Mouse (Mus musculus): ENCODE results near the gene Pycr2.

Pycr2 gene

DNA sequence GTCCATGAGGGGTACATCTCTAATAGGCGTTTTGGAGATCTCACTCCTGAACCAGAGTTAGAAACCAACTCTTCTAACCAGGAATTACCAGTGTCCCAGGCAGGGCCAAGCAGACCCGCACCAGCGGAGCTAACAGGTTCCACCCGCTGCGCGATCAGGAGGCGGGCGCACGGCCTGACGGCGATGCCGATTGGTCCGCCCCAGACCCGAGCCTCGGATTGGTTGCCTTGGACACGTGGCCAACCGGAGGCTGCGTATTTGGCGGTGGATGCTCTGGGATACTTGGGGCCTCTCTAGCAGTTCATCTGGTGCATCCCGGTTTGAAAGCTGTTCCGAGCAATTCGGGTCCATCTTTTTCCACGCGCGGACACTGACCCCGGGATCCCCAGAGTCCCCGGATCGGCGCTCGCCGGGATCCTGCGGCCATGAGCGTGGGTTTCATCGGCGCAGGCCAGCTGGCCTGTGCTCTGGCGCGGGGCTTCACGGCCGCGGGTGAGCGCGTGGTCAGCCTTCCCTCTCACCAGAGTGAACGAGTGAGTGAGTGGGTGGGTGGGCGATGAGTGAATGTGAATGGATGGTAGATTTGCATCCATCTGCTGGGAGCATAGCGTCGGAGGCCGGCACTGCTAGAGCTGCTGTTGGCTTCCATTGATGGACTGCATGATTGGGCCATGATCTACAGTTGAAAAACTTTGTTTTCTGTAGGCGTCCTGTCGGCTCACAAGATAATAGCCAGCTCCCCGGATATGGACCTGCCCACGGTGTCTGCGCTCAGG lies at the start of gene Pycr2:
Gene Pycr2 (plus strand): TSS at position 255 of the 776 bp plus-strand sequence.
- DNase-seq (ENCODE audit: low read depth, low spot score) = peak; percentile 97

DNA sequence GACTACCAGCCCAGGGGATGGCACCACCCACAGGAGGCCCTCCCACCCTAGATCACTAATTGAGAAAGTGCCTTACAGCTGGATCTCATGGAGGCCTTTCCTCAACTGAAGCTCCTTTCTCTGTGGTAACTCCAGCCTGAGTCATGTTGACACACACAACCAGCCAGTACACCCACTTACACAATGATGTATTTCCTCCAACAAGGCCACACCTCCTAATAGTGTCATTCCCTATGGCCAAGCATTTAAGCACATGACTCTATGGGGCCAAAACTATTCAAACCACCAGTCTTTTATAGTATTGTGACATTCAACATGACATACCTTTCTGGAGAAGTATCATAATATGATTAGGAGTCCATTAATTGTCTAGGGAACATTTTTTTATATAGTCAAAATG lies 45.3 kb upstream of the Pycr2 start:
- no peak for DNase-seq (ENCODE audit: low read depth, low spot score)

DNA sequence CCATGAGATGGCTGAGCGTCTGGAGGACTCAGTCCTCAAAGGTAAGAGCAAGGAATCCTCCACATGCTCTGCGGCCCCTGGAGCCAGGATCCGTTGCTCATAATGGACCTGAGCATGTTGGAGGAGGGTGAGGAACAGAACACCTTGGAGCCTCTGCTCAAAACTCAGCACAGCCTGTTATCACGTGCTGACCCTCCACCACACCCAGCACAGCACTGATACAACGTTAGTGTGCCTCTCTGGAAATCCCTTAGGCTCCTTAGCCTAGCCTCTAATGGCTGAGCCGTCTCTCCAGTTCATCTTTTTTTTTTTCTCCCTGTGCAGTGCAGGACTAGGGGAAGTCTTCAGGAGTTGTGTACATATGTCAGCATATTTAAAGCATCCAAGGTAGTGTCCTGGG lies 44.1 kb upstream of the Pycr2 start:
- DNase-seq (ENCODE audit: low read depth, low spot score) = no peak

DNA sequence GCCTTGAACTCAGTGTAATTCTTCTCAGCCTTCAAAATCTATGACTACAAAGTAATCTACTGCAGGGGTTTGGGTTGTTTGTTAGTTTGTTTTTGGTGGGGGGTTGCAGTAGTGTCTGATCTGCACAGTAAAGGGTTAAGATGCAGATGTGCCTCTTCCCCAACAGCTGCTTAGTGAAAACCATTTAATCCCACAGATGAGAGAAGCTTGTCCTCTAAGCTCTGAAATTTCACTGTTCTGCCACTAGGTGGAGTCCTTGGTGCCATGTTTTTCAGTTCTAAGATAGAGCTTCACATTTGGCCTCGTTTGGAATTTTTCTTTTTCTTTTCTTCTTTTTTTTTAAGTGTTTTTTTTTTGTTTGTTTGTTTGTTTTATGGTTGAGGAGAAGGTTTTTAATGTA lies 40.5 kb upstream of the Pycr2 start:
- DNase-seq (ENCODE audit: low read depth, low spot score) = peak; percentile 75

DNA sequence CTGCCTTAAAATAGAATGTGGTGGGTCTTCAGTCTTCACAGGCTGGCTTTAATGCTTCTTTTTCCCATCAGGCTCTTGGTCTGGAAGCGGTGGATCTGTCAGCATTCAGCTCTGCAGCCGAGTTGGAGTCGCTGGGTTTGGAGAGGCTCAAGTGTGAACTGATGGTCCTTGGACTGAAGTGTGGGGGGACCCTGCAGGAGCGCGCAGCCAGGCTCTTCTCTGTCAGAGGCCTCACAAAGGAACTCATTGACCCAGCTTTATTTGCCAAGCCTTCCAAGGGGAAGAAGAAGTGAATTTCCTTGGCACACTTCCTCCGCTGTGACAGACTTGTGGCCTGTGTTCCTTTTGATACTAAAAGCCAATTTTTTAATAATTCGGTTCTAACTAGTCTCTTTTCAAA lies 38.1 kb upstream of the Pycr2 start:
- no peak for DNase-seq (ENCODE audit: low read depth, low spot score)

DNA sequence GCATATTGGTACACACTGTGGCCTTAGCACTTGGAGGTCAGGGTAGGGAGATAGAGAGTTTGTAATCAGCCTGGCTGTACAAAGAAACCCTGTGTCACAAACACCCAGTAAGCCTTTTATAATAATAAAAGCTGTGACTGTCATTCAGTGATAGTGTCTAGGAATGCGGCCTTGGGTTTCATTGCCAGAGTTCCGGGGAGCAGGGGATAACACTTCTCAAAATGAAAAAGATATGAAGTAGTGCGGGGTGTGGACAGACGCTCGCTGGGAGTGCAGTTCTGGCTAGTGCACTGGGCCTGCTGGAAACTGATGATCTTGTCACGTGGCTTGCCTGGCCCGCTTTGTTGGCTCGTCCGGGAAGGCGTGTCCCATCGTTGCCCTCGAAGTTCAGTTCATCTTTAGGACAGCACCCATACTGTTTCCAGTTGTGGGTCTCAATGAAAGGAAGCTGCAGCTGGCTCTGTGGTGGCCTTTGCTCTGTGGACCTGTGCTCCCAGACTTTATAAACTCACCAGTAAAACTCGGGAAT lies 33.9 kb upstream of the Pycr2 start:
- no peak for DNase-seq (ENCODE audit: low read depth, low spot score)

DNA sequence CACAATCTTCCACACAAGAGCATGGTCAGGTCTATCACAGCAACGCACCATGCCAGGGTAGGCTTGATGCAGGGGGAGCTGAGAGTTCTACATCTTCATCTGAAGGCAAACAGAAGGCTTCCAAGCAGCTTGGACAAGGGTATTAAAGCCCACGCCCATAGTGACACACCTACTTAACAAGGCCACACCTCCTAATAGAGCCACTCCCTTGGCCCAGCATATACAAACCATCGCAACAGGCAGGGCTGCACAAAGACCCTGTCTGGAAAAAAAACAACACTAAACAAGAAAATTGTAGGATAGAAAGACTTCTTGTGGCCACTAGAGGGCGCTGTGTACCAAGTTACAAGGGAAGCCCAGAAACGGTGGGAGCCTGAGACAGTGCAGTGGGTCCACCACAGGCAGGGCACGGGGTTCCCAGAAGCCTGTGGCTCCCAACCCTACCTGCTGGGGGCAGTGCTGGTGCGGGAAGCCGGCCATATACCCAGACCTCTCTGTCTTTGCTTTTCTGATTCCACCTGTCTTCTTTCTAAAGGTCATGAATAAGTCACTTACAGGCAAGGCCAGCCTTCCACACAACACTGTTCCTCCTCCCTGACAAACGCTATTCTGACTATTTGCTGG lies 30.1 kb upstream of the Pycr2 start:
- peak; percentile 99 for DNase-seq (ENCODE audit: low read depth, low spot score)

DNA sequence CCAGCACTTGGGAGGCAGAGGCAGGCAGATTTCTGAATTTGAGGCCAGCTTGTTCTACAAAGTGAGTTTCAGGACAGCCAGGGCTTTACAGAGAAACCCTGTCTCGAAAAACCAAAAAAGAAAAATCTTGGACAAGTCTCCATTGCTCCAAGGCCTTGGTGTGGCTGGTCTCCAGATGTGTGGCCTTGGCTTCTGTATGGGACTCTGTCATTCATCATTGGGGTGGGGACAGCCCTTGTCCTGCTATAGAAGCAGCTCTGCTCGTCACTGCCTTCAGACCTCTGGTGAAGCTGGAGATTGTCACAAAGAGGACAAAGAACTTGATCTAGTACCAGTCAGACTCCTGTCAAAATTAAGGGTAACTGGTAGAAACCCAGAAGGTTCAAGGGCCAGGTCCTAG lies 29.5 kb upstream of the Pycr2 start:
- no peak for DNase-seq (ENCODE audit: low read depth, low spot score)

DNA sequence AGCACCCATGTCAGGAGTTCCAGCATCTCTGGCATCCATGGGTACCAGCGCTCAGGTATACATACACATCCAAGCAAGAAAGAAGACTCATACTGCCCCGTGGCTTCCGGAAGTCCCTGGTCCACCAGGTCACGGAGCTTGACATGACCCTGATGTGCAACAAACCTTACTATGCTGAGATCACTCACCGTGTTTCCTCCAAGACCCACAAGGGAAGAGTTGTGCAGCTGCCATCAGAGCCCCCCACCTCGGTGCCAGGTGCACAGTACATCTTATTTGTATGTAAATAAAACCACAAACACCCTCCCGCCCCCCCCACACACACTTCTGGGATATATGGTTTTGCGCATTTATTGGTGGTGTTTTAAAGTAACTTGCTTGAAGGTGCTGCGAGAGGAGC lies 29.0 kb upstream of the Pycr2 start:
- no peak for DNase-seq (ENCODE audit: low read depth, low spot score)

DNA sequence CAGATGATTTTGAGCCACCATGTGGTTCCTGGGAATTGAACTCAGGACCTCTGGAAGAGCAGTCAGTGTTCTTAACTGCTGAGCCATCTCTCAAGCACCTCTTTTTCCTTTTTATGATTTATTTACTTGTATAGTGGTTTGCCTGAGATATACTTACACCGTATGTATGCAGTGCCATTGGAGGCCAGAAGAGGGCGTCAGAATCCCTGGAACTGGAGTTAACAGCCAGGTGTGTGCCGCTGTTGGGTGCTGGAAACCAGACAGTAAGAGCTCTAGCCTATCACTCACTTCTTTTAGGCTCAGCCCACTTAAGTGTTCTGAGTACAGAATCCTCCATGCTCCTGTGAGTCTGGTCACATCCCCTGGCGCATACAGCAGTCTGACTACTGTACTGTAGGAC lies 26.6 kb upstream of the Pycr2 start:
- DNase-seq (ENCODE audit: low read depth, low spot score) = peak; percentile 74

DNA sequence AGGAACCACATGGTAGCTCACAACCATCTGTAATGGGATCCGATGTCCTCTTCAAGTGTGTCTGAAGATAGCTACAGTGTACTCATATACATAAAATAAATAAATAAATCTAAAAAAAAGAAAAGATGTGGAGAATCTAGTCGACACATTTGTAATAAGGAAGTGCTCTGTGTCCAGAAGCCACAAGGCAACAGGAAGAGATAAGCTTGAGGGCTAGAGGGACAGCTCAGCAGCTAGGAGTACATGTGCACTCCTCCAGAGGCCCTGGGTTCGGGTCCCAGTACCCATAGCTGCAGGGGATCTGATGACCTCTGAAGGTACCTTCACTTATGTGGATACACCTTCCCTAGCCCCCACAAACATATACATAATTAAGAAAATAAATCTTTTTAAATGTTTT lies 22.3 kb upstream of the Pycr2 start:
- no peak for DNase-seq (ENCODE audit: low read depth, low spot score)

DNA sequence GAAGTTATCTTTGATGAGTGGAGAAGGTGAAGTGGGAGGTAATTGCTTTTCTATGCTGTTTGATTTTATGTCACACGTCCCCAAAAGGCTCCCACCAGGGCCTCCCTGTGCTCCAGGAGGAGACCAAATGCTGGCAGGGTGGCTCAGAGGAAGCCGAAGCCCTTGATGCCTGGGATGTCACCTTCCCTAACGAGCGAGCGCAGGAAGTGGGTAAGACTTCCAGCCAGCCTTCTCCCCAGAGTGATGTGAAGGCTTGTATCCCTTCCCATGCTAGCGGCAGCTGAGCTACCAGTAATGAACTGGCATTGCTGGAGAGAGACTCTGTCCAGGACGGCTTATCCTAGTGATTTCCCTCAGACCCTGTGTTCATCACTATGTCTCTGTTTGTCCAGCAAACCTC lies 20.4 kb upstream of the Pycr2 start:
- DNase-seq (ENCODE audit: low read depth, low spot score) = no peak

DNA sequence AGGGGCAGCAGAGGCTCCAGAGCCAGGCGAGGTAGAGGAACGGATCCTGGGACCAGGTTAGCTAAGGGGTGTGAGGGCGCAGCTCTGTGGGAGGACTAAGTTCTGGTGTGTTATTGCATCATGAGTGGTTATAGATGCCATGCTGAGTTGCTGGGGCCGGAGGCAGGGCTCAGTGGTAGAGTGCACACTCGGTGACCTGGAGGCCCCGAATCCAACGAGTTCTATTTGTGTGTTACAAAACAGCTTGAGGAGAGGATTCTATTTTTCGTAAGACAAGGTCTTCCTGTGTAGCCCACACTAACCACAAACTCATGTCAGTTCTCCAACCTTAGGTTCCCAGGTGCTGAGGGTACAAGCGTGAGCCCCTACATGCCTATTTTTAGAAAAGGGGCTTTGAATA lies 19.6 kb upstream of the Pycr2 start:
- no peak for DNase-seq (ENCODE audit: low read depth, low spot score)

DNA sequence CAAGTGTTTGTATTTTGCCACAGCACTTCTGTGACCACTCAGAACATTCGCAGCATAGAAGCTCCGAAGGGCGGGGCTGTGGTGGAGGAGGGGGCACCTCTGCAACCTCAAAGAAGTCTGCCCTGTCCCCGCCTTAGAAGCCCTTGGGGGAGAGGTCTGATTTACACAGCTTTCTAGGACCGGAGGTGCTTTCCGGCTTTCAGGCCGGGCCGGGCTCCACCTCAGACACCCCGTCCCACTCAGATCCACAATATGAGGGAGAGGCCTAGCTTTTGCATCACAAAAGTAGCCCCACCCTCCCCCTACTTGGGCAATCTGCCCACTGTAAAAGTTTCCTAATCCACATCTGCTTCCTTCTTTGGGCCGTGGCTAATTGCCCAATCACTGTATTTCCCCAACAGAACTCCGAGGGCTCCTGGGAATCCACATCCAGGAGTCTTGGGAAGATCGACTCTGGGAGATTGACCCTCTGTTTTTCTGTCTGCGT lies 15.5 kb upstream of the Pycr2 start:
- peak; percentile 100 for DNase-seq (ENCODE audit: low read depth, low spot score)

DNA sequence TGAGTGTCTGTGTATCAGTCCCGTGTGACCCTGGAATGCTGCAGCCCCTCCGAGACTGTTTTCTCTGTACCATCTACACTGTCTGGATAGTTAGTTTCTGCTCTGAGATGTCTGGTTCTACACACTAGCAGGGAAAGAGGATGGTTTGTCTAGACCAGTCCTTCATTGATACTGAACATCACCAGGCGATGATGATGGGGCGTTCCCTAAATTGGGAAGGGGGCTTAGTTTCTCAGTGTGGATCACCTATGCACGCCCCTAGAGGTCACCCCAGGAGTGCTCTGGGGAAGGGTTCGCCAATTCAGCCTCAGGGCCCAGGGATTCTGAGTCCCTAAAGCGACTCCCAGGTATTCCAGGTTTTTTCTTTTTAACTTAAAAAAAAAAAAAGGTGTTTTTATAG lies 14.9 kb upstream of the Pycr2 start:
- DNase-seq (ENCODE audit: low read depth, low spot score) = peak; percentile 94

DNA sequence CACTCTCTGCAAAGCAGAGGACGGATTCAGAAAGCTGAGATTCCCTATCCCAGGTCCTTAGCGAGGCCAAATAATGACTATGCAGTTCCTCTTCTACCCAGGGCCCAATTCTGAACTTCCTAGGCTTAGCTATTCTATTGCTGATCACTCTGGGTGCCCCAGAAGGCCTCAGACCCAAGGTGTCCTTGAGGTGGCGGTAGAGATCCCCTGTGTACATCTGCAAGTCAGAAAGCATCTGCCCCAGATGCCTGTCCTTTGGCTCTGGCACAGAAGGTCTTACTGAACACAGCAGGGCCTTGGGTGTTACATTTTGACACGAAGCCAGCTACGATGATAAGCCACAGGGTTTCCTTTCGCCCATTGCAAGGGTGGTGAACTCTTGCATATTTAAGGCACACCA lies 14.3 kb upstream of the Pycr2 start:
- DNase-seq (ENCODE audit: low read depth, low spot score) = peak; percentile 98

DNA sequence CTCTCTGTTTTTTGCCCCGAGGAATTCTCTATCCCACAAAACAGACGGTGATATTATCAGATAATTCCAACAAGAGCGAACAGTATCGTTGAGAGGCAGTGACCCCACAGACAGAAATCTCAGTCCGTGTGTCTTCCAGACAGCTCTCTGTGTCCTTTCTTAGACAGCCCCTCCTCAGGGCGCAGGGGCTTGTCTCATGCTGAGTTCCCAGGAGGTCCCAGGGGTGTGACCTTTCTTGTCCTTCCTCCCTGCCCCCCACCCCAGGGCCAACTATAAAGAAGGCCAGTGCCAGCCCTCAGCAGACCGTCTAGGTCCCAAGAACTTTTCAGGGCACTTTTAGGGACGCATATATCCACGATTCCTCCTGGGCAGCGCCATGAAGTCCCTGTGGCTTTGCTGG lies 11.3 kb upstream of the Pycr2 start, which contains the start of gene Lefty2:
Gene Lefty2 (plus strand): TSS at position 301 of the 400 bp plus-strand sequence.
- no peak for DNase-seq (ENCODE audit: low read depth, low spot score)

DNA sequence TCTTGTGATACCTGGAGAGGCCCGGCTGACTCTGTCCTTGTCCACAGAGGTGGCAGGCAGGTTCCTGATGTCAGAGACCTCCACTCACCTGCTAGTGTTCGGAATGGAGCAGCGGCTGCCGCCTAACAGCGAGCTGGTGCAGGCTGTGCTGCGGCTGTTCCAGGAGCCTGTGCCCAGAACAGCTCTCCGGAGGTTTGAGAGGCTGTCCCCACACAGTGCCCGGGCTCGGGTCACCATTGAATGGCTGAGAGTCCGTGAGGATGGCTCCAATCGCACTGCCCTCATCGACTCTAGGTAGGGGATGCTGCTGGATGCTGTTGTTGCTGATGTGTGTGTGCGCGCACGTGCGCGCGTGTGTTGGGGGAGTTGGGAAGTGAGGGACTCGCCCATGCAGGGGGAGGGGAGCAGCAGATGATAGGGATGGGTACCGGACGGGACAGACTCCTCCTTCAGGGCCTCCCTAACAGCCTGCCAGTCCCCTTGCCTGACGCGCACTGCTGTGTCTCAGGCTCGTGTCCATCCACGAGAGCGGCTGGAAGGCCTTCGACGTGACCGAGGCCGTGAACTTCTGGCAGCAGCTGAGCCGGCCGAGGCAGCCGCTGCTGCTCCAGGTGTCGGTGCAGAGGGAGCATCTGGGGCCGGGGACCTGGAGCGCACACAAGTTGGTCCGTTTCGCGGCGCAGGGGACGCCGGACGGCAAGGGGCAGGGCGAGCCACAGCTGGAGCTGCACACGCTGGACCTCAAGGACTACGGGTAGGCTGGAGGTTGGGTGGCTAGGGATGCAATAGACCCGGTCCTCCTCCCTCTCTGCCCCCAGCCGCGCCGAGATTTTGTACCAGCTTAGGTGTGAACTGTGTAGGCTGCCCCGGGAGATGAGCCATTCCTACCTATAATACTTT lies 9.8 kb upstream of the Pycr2 start:
- DNase-seq (ENCODE audit: low read depth, low spot score) = peak; percentile 86

DNA sequence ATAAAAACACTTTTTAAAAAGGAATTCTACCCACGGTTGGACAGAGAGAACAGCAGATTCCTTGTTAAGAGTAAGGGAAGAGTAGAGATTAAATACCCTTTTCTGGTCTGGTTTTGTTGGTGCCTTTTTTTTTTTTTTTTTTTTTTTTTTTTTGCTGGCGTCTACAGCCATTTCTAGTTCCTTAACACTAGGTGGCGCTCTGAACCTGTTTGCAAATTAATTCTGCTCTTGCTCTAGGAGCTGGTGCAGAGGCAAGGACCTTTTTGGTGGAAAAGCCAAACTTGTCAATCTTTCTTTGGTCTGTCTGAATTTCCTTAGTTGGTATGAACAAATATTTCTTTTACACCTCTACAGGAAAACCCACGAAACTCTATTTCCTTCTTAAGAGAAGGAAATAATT lies 3.0 kb upstream of the Pycr2 start:
- peak; percentile 84 for DNase-seq (ENCODE audit: low read depth, low spot score)

DNA sequence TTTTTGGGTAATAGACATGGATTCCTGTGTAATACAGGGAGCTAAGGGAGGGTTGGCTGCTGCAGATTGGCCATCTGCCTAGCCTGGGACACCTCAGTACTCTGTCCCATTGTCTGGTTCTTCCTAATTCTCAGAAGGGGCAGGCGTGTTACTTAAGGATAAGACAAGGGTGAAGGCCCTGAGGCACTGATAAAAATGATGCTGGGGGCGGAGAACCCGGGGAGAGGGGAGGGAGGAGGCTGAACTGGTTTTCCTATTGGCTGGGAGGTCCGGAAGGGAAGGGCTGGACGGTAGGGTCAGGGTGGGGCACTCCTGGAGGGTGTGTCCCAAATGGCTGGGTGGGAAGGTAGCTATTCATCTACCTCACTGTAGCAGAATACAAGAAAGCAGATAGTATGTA lies 1.2 kb upstream of the Pycr2 start:
- DNase-seq (ENCODE audit: low read depth, low spot score) = peak; percentile 93

DNA sequence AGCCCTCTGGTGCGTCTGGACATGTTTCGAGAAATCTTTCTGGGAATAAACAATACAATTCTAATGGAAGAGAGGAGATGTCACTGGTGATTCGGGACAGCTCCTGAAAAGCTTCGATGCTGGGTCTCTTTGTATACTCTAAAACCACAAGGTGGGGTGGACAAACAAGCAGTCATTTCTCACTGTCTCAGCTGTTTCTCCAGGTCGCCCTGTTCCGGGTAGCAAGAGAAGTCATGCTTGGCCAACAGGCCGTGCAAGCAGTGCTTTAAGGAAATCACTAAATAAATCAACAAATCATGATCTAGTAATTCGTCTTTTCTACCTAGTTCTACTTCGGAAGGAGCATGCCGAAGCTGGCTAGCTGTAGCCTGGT lies 441 bp upstream of the Pycr2 start:
- DNase-seq (ENCODE audit: low read depth, low spot score) = no peak

DNA sequence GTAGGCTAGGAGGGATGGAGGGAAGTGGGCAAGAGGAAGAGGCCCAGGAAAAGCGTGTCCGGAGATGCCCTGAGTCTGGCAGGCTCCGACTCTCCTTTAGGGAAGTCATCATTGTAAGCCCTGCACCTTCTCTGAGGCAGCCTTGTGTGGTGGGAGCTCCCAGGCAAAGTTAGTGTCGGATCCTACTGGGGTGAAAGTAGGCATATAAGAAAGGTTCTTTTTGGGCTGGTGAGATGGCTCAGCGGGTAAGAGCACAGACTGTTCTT lies 655 bp downstream of the Pycr2 start:
- no peak for DNase-seq (ENCODE audit: low read depth, low spot score)
